Mouse (Mus musculus) neural tube, embryonic 15.5 days (tissue): ENCODE measurements around the gene Tomm6. TPM values are rescaled to one million over a fixed set of nuclear protein-coding genes. Genes with fewer than 3 reads are reported as not detected.

Experiments
- ATAC-seq: fragments of 200-750 bp; cut with Nextera tagmentation; 2 replicates; pipeline ENCODE4 v1.8.0; 2017; ENCODE audit warnings: mild to moderate bottlenecking, moderate TSS enrichment, moderate library complexity; ENCODE audit not compliant: low FRiP score
- H3K27ac ChIP-seq: fragments of 300-500 bp; sonication (generic); replicated peaks from 2 replicates; pipeline ENCODE4 v1.5.1; 2015; ENCODE audit warnings: mild to moderate bottlenecking, inconsistent platforms
- H3K27me3 ChIP-seq: fragments of 300-500 bp; sonication (generic); replicated peaks from 2 replicates; pipeline ENCODE4 v1.6.1; 2015; ENCODE audit warnings: inconsistent platforms
- H3K36me3 ChIP-seq: fragments of 300-500 bp; sonication (generic); 2 replicates; pipeline ENCODE4 v1.6.1; 2015; ENCODE audit warnings: inconsistent platforms
- H3K4me1 ChIP-seq: fragments of 300-500 bp; sonication (generic); 2 replicates; pipeline ENCODE4 v1.6.1; 2015; ENCODE audit warnings: inconsistent platforms
- H3K4me2 ChIP-seq: fragments of 300-500 bp; sonication (generic); 2 replicates; pipeline ENCODE4 v1.6.1; 2015; ENCODE audit warnings: inconsistent platforms, mild to moderate bottlenecking, moderate library complexity
- H3K4me3 ChIP-seq: fragments of 300-500 bp; sonication (generic); replicated peaks from 2 replicates; pipeline ENCODE4 v1.5.1; 2015; ENCODE audit warnings: mild to moderate bottlenecking, inconsistent platforms
- H3K9ac ChIP-seq: fragments of 300-500 bp; sonication (generic); replicated peaks from 2 replicates; pipeline ENCODE4 v1.6.1; 2015; ENCODE audit warnings: mild to moderate bottlenecking, inconsistent platforms
- H3K9me3 ChIP-seq: fragments of 300-500 bp; sonication (generic); replicated peaks from 2 replicates; pipeline ENCODE4 v1.6.1; 2016; ENCODE audit warnings: inconsistent platforms
- WGBS: fragments of 180-500 bp; shearing (Covaris S2); methylation state at CpG from one replicate; pipeline ENCODE4 v1.1.7; 2015; ENCODE audit warnings: mixed read lengths; 5-methylcytosine and 5-hydroxymethylcytosine counted together
- polyA plus RNA-seq: library from polyadenylated mRNA; unstranded; fragments of >200 nt; fragmentation: Nextera tagmentation; extraction: Ambion mirVana; gene quantifications from 2 replicates; pipeline ENCODE4 v1.2.1, GENCODE M21; 2015

Tomm6 gene
- polyA plus RNA-seq, 1 experiment from 2014 or later = 304 TPM

DNA sequence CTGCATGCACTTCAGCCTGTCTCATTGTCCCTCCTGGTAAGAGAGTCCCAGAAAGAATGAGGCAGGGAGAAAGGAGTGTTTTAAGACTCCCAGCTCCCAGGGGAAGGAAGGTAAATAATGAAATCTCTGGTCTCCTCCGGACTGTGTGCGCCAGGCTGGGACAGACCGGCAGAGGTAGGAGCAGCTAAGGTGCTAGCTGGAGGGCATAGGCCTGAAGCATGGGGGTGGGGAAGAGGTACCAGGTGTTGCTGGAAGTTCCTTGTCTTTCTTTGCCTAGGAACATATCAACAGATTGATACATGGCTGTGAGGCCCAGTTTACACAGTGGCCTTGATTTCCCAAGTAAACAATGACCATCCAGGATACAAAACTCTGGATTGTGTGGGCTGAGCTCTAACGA, 20.8 kb upstream of the Tomm6 start:
- Histone ChIP-seq H3K36me3 (0 out of 2 replicates have a peak, but pooled peaks cover 8% of the 10 kb centered on the region), H3K4me2 (no peak overlapping the region), H3K4me3 (no peak overlapping the region), H3K27me3 (no peaks in the 10 kb centered on the region), H3K27ac (no peak overlapping the region), H3K9ac (no peak overlapping the region), H3K4me1 (peaks cover 4% of the 10 kb centered on the region; the same call in 1 of the 2 replicates), H3K9me3 (no peaks in the 10 kb centered on the region)
- WGBS = 78% methylated on average over 4 of the region's 4 CpGs
- no peak for ATAC-seq

DNA sequence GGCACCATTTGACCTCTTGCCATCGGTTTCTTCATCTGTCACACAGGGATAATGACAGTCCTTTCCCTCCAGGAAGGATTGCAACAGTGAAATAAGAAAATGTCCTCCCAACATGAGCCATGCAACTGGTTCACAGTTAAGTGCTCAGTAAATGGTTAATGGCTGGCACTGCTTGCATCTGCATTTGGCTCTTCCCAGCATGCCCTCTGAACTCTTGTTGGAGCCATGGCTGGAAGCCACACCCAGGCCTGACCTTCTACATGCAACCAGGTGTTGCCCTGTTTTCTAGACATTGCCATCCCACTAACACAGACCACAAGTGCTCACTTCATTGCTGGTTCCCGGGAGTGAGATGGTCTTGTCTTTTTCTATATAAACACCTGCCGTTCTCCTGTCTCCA, 19.8 kb upstream of the Tomm6 start:
- 77% methylated on average over 3 of the region's 3 CpGs for WGBS
- H3K27me3 ChIP-seq = 0 out of 2 replicates have a peak, but pooled peaks cover 1% of the 10 kb centered on the region
- no peaks in the 10 kb centered on the region for H3K9me3 ChIP-seq
- no peak for ATAC-seq
- H3K27ac ChIP-seq = no peak overlapping the region
- no peak overlapping the region for H3K4me3 ChIP-seq
- peaks cover 2% of the 10 kb centered on the region; the same call in 1 of the 2 replicates for H3K4me1 ChIP-seq
- H3K36me3 ChIP-seq = peaks cover 16% of the 10 kb centered on the region
- no peak overlapping the region for H3K4me2 ChIP-seq
- H3K9ac ChIP-seq = no peak overlapping the region

DNA sequence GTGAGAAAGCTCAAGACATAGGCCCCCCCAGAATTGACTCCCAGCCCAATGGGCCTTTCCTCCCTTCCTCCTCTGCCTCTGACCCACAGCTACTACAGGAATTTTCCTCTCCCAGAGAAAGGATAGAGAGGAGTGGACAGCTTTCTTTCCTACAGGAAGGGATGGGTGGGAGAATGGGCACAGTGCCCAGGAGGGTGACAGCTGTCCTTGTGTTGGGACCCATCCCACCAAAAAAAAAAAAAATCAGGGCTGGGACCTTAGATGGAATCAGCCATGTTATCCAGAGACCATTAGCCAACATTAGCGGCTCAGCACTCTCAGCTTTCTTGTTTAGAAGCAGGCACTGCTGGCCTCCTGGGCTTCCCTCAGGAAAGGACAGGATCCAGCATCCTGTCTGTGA, 18.0 kb upstream of the Tomm6 start:
- ATAC-seq = no peak
- Histone ChIP-seq H3K9ac (no peak overlapping the region), H3K4me1 (no peaks in the 10 kb centered on the region), H3K4me2 (no peak overlapping the region), H3K27ac (no peak overlapping the region), H3K9me3 (no peaks in the 10 kb centered on the region), H3K36me3 (peaks cover 33% of the 10 kb centered on the region), H3K4me3 (no peak overlapping the region), H3K27me3 (0 out of 2 replicates have a peak, but pooled peaks cover 7% of the 10 kb centered on the region)
- 60% methylated on average over 1 of the region's 1 CpGs for WGBS

DNA sequence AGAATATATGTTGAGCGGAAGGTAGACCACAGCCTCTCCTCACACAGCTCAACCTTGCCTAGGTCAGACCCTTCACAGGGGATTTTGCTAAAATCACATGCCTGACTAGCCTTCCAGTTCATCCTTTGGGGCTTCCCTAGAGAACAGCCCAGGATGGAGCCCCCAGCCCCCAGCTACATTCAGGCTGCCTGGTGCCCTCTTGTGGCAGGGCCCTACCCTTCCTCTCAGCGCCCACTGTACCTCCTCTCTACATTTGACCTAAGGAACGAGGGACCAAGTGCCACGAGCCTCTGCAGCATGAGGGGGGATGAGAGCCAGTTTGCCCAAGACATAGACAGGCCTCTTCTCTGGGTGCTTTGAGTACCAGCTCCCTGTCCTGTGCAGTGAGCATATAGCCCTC, 16.5 kb upstream of the Tomm6 start:
- Histone ChIP-seq H3K4me1 (peaks cover 3% of the 10 kb centered on the region; the same call in 1 of the 2 replicates), H3K36me3 (peaks cover 38% of the 10 kb centered on the region), H3K9me3 (no peaks in the 10 kb centered on the region), H3K4me2 (no peak overlapping the region), H3K9ac (no peak overlapping the region), H3K27me3 (0 out of 2 replicates have a peak, but pooled peaks cover 7% of the 10 kb centered on the region), H3K4me3 (no peak overlapping the region), H3K27ac (no peak overlapping the region)
- ATAC-seq = no peak
- 85% methylated on average over 4 of the region's 4 CpGs for WGBS

DNA sequence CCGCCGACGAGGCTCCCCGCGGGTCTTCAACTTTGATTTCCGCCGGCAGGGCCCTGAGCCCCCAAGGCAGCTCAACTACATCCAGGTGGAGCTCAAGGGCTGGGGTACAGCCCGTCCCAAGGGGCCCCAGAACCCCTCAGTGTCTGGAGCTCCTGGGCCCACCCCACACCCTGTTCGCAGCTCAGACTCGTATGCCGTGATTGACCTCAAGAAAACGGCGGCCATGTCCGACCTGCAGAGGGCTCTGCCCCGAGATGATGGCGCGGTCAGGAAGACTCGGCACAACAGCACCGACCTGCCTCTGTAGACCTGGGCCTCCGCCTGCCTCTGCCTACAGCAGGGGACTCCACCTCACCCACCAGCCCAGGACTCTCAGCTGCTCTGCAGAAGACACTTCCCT, 15.4 kb upstream of the Tomm6 start:
- no peak overlapping the region for H3K9ac ChIP-seq
- no peaks in the 10 kb centered on the region for H3K9me3 ChIP-seq
- ATAC-seq = no peak
- peaks cover 39% of the 10 kb centered on the region for H3K36me3 ChIP-seq
- 28% methylated on average over 20 of the region's 20 CpGs for WGBS
- no peak overlapping the region for H3K27ac ChIP-seq
- H3K27me3 ChIP-seq = 0 out of 2 replicates have a peak, but pooled peaks cover 7% of the 10 kb centered on the region
- H3K4me2 ChIP-seq = no peak overlapping the region
- peaks cover 3% of the 10 kb centered on the region; the same call in 1 of the 2 replicates for H3K4me1 ChIP-seq
- H3K4me3 ChIP-seq = no peak overlapping the region

DNA sequence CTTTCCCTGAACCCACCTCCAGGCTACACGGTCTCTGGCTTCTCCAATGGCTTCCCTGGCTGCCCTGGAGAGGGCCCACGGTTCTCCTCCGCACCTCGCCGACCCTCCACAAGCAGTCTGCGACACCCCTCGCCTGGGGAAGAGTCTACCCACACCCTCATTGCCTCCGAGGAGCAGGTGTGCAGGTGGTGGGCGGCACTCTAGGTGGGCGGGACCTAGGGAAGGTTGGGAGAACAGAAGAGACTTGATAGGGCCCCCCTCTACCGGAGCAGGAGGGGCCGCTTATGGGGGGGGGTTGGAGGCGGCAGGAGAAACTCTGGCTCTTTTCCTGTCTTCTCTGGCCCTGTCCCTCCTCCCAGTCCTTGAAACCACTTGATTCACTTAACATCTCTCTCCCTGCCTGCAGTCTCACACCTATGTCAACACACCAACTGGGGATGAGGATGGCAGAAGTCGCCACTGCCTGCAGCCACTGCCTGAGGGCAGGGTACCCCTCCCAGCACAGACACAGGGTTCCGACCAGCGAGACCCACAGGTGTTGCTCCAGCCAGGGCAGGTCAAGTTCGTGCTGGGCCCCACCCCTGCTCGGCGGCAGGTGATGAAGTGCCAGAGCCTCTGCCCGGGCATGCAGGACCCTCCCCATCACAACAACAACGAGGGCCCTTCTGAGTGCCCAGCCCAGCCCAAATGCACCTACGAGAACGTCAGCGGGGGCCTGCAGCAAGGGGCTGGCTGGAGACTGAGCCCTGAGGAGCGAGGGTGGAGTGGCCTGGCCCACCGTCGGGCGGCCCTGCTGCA, 14.6 kb upstream of the Tomm6 start:
- Histone ChIP-seq H3K36me3 (peaks cover 46% of the 10 kb centered on the region), H3K27ac (no peak overlapping the region), H3K9me3 (no peaks in the 10 kb centered on the region), H3K4me3 (no peak overlapping the region), H3K4me2 (no peak overlapping the region), H3K4me1 (peaks cover 3% of the 10 kb centered on the region; the same call in 1 of the 2 replicates), H3K27me3 (0 out of 2 replicates have a peak, but pooled peaks cover 7% of the 10 kb centered on the region), H3K9ac (no peak overlapping the region)
- WGBS = 44% methylated on average over 28 of the region's 28 CpGs
- ATAC-seq = no peak

DNA sequence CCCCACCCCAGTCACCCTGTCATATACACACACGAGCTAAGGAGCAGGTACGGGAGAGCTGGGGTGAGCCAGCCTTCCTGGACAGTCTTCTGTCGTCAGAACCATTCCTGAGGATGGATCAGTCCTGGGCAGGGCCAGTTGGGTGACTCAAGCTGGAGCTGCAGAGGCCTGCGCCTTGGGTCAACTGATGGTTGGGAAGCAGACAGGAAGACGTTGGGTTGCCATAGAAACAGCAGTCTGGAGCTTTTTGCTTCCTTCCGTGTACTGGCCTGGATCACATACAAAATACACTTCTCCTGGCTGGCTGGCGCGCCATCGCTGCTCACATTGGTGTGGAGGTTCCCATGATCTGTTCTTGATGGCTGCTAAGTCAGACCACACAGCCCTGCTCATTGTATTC, 13.6 kb upstream of the Tomm6 start:
- Histone ChIP-seq H3K27me3 (0 out of 2 replicates have a peak, but pooled peaks cover 7% of the 10 kb centered on the region), H3K9me3 (no peaks in the 10 kb centered on the region), H3K4me1 (peaks cover 3% of the 10 kb centered on the region; the same call in 1 of the 2 replicates), H3K4me2 (no peak overlapping the region), H3K27ac (no peak overlapping the region), H3K36me3 (peaks cover 50% of the 10 kb centered on the region), H3K9ac (no peak overlapping the region), H3K4me3 (no peak overlapping the region)
- WGBS = 75% methylated on average over 9 of the region's 9 CpGs
- ATAC-seq = no peak

DNA sequence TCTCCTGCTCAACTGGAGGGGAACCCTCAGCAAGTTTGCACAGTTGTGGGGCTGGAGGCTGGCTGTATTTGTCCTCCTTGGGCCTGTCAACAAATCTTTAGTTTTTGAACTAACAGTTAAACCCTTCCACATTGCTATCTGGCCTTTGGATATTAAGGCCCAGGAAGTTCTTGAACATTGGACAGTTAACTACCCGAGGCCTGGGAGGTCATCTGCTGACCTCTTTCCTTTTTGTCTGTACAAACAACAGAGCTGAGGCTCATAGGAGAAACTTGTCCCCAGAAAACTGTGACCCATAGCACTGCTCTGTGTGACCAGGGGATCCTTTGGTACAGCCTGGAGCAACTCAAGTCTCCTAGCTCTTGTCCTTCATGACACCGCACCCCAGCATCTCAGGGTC, 10.9 kb upstream of the Tomm6 start:
- H3K27me3 ChIP-seq = 0 out of 2 replicates have a peak, but pooled peaks cover 7% of the 10 kb centered on the region
- 84% methylated on average over 2 of the region's 2 CpGs for WGBS
- H3K9me3 ChIP-seq = no peaks in the 10 kb centered on the region
- H3K4me3 ChIP-seq = no peak overlapping the region
- peaks cover 13% of the 10 kb centered on the region for H3K4me1 ChIP-seq
- no peak overlapping the region for H3K4me2 ChIP-seq
- no peak overlapping the region for H3K9ac ChIP-seq
- H3K36me3 ChIP-seq = peaks cover 42% of the 10 kb centered on the region
- no peak overlapping the region for H3K27ac ChIP-seq
- no peak for ATAC-seq

DNA sequence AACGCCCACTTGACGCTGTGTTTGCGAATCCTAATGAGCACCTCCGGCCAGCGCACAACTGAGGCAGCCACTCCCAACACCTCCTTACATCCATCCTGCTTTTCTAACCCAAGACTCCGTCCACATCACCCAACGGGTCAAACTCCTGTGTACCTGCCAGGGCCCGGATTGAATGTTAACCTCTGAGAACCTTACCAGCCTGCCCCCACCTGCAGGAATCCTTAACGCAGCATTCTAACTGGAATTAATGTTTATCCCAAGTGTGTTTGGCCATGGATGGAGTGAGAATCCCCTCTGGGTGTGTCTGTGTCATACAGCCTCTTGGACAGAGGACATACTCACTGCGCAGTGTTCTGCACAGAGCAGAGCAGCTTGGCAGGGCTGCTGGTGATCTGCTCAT, 10.0 kb upstream of the Tomm6 start:
- Histone ChIP-seq H3K4me3 (no peak overlapping the region), H3K27me3 (0 out of 2 replicates have a peak, but pooled peaks cover 7% of the 10 kb centered on the region), H3K9ac (no peak overlapping the region), H3K27ac (no peak overlapping the region), H3K9me3 (no peaks in the 10 kb centered on the region), H3K4me2 (no peak overlapping the region), H3K36me3 (peaks cover 37% of the 10 kb centered on the region), H3K4me1 (peaks cover 22% of the 10 kb centered on the region)
- 92% methylated on average over 10 of the region's 10 CpGs for WGBS
- ATAC-seq = no peak

DNA sequence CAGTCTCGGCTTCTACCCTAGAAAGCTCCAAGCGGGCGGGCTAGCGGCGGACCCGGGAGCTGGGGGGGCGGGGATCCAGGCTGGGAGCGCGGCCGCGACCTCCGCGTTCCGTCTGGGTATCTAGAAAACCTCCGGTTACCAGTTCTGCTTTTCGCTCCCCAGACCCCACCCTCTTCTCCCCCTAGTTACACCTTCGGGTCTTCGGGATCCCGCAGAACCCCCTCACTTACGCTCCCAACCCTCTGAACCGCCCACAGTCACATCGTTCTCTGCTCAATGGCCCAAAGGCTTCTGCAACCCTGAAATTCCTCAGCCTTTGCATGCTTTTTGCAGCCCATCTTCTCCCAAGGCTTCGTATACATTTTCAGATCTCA, 7.1 kb upstream of the Tomm6 start:
- H3K4me1 ChIP-seq = peaks cover 27% of the 10 kb centered on the region
- peaks cover 12% of the 10 kb centered on the region; the same call in 1 of the 2 replicates for H3K36me3 ChIP-seq
- H3K9ac ChIP-seq = peak overlapping the region; percentile 88
- peak overlapping the region; percentile 87 for H3K4me2 ChIP-seq
- under 1% methylated on average over 17 of the region's 23 CpGs for WGBS
- H3K27ac ChIP-seq = peak overlapping the region; percentile 88
- ATAC-seq = no peak; the same call in 1 of the 2 replicates
- H3K4me3 ChIP-seq = peak overlapping the region; percentile 77
- no peaks in the 10 kb centered on the region for H3K9me3 ChIP-seq
- no peaks in the 10 kb centered on the region for H3K27me3 ChIP-seq

DNA sequence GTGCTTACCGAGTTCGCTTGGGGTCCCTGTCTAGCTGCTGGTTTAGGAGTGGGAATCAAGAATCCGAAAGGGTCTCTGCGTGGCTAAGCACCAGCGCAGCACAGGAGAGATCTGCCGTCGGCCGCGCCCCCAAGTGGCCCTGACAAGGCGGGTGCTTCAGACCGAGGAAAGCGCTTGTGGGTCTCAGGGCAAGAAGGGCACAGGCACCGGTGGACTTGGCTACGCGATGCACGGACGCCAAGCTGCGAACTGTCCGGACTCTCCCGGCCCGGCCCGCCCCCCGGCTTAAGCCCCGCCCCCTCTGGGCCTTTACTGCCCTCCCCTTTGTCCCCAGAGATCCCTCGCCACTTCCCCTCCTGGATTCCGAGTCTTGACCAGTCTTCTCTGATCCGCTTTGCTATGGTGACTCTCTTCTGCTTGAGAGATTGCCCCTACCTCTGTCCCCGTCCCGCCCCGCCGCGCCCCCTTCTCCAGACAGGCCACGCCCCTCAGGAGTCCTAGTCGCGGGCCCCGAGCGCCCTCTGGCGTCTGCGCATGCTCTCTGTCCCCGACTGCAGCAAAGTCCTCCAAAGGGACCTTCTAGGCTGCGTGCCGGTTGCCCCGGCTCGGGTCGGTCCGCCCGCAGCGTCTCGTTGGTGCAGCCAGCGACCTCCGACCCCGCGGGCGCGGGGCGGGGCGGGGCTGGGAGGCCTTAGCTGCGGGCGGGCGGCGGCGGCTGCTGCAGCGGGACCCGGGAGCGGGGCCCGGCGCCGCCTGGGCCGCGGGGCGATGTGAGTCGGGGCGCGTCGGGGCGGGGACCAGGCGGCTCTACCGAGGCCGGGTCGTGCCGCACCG, 6.5 kb upstream of the Tomm6 start, which contains the start of gene Prickle4:
Gene Prickle4 (minus strand): TSS at position 234 of the 834 bp plus-strand sequence.
- Histone ChIP-seq H3K4me3 (peak within 1 kb of the TSS; percentile 77), H3K4me2 (peak within 1 kb of the TSS; percentile 87), H3K4me1 (peaks cover 30% of the 10 kb centered on the region), H3K36me3 (peaks cover 12% of the 10 kb centered on the region; the same call in 1 of the 2 replicates), H3K9me3 (no peaks in the 10 kb centered on the region), H3K27me3 (no peaks in the 10 kb centered on the region), H3K9ac (peak within 1 kb of the TSS; percentile 88), H3K27ac (peak within 1 kb of the TSS; percentile 88)
- WGBS = under 1% methylated on average over 80 of the region's 82 CpGs
- ATAC-seq = peak; percentile 94

DNA sequence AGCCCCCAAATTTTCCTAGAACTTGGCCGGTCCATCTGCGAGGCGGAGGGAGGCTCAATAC, 6.1 kb upstream of the Tomm6 start, which contains the start of gene Gm21981:
Gene Gm21981 (minus strand): TSS at position 14 of the 61 bp plus-strand sequence.
- Histone ChIP-seq H3K9ac (peak within 1 kb of the TSS; percentile 88), H3K4me2 (peak within 1 kb of the TSS; percentile 87), H3K36me3 (peaks cover 12% of the 10 kb centered on the region; the same call in 1 of the 2 replicates), H3K4me3 (peak within 1 kb of the TSS; percentile 77), H3K27ac (peak within 1 kb of the TSS; percentile 88), H3K9me3 (no peaks in the 10 kb centered on the region), H3K27me3 (no peaks in the 10 kb centered on the region), H3K4me1 (peaks cover 34% of the 10 kb centered on the region)
- 0% methylated on average over 3 of the region's 3 CpGs for WGBS
- ATAC-seq = no peak
